In genomic region chr5:46960749-46961148, GRCm38 (mm10) we compare ENCODE assay signal across 15 mouse cellular contexts.
DNase-seq lines count a peak whose midpoint lies in the region; ATAC-seq lines count a peak whose summit lies in the region.
"Had no signal": no experiment of that assay in that cellular context is flagged by ENCODE, and none has a peak within 500 bp of the region (broad histone marks: within the 10 kb centered on the region; RNA-seq: fewer than 3 reads in every experiment).

No protein-coding gene starts in this region.

- H3K36me3 ChIP-seq in forebrain, embryonic 14.5 days (ENCODE audit: control insufficient read depth, insufficient read depth, low read length), result no peaks in the 10 kb centered on the region
- H3K36me3 ChIP-seq in forebrain, embryonic 12.5 days (replicated peaks), result no peaks in the 10 kb centered on the region
- H3K36me3 ChIP-seq: embryonic facial prominence, embryonic 15.5 days; G1E; hindbrain, embryonic 12.5 days had no signal

- no peak for ATAC-seq in forebrain, embryonic 14.5 days
- no peak for ATAC-seq in forebrain, embryonic 12.5 days (ENCODE audit: low FRiP score)
- ATAC-seq: forebrain, embryonic 16.5 days; intestine, embryonic 16.5 days had no signal

- H3K27me3 ChIP-seq in forebrain, embryonic 14.5 days (replicated peaks; ENCODE audit: control insufficient read depth, insufficient read depth, low read length), result no peaks in the 10 kb centered on the region
- H3K27me3 ChIP-seq in forebrain, embryonic 12.5 days, result no peaks in the 10 kb centered on the region
- H3K27me3 ChIP-seq: embryonic facial prominence, embryonic 15.5 days; hindbrain, embryonic 12.5 days had no signal

- 52% methylated on average over 2 of the region's 2 CpGs for WGBS in forebrain, embryonic 14.5 days
- 71% methylated on average over 2 of the region's 2 CpGs for WGBS in forebrain, embryonic 12.5 days

- H3K9ac ChIP-seq in forebrain, embryonic 14.5 days (ENCODE audit: low read length), result no peak overlapping the region
- no peak overlapping the region for H3K9ac ChIP-seq in forebrain, embryonic 12.5 days
- H3K9ac ChIP-seq: embryonic facial prominence, embryonic 15.5 days; hindbrain, embryonic 12.5 days had no signal

- H3K4me3 ChIP-seq in forebrain, embryonic 14.5 days (ENCODE audit: low read depth, low read length), result no peak overlapping the region
- H3K4me3 ChIP-seq in forebrain, embryonic 12.5 days (replicated peaks), result no peak overlapping the region
- H3K4me3 ChIP-seq: embryonic facial prominence, embryonic 15.5 days; hindbrain, embryonic 12.5 days had no signal

- no peaks in the 10 kb centered on the region for H3K9me3 ChIP-seq in forebrain, embryonic 14.5 days (replicated peaks; ENCODE audit: control insufficient read depth, low read length)
- H3K9me3 ChIP-seq in forebrain, embryonic 12.5 days, result no peaks in the 10 kb centered on the region
- H3K9me3 ChIP-seq: embryonic facial prominence, embryonic 15.5 days; G1E; hindbrain, embryonic 12.5 days had no signal

- peak; percentile 6 for DNase-seq in forebrain, embryonic 14.5 days (ENCODE audit: low spot score)
- peak; percentile 3 for DNase-seq in ovary, postnatal 14 days (ENCODE audit: low spot score)
- DNase-seq in ovary, adult 18-20 months (ENCODE audit: low spot score), result no peak
- DNase-seq in brain, adult 2 months (ENCODE audit: low read depth, low spot score), result peak; percentile 23
- DNase-seq in lung, postnatal 36 days, result peak; percentile 54
- DNase-seq in B cell, adult 2 months, result no peak
- DNase-seq: cerebellum, adult 11 months; gastrocnemius, postnatal 14 days; kidney, postnatal 14 days had no signal

- no peaks in the 10 kb centered on the region for H3K4me1 ChIP-seq in forebrain, embryonic 14.5 days (ENCODE audit: control insufficient read depth, insufficient read depth, low read length)
- no peaks in the 10 kb centered on the region for H3K4me1 ChIP-seq in forebrain, embryonic 12.5 days
- H3K4me1 ChIP-seq: embryonic facial prominence, embryonic 15.5 days; hindbrain, embryonic 12.5 days had no signal

- H3K27ac ChIP-seq in forebrain, embryonic 14.5 days (ENCODE audit: low read depth, low read length), result no peak overlapping the region
- no peak overlapping the region for H3K27ac ChIP-seq in forebrain, embryonic 12.5 days
- H3K27ac ChIP-seq: embryonic facial prominence, embryonic 15.5 days; hindbrain, embryonic 12.5 days had no signal

- no peak overlapping the region for H3K4me2 ChIP-seq in forebrain, embryonic 14.5 days (ENCODE audit: low read length)
- H3K4me2 ChIP-seq in forebrain, embryonic 12.5 days, result no peak overlapping the region
- H3K4me2 ChIP-seq: embryonic facial prominence, embryonic 15.5 days; hindbrain, embryonic 12.5 days had no signal

Comparison
In these comparisons a context has a peak if more than half of its experiments do, and no peak if none do; other contexts are left out.
1. DNase-seq: peak in forebrain, embryonic 14.5 days (single experiment), ovary, postnatal 14 days (single experiment), brain, adult 2 months (single experiment) and lung, postnatal 36 days (single experiment); none in ovary, adult 18-20 months (single experiment) and B cell, adult 2 months (0 of 2).